Mouse (Mus musculus) midbrain, embryonic 13.5 days (tissue): Measurements from ENCODE around the gene 0610012G03Rik. TPM values are rescaled to one million over a fixed set of nuclear protein-coding genes. Genes with fewer than 3 reads are reported as not detected.
"Not testable (repeated sequence)": the region's sequence is repeated elsewhere in the genome, so short reads cannot be mapped to it uniquely, and the experiment has no call there.

ENCODE experiments used
- ATAC-seq: fragments of 200-750 bp; cut with Nextera tagmentation; 2 replicates; pipeline ENCODE4 v1.8.0; 2017; ENCODE audit warnings: mild to moderate bottlenecking, moderate TSS enrichment, moderate library complexity
- H3K27ac ChIP-seq: fragments of 300-500 bp; sonication (generic); 2 replicates; pipeline ENCODE4 v1.5.1; 2015; ENCODE audit warnings: inconsistent platforms, mild to moderate bottlenecking, moderate library complexity
- H3K27me3 ChIP-seq: fragments of 300-500 bp; sonication (generic); 2 replicates; pipeline ENCODE4 v1.6.1; 2015; ENCODE audit warnings: mild to moderate bottlenecking, inconsistent platforms
- H3K36me3 ChIP-seq: fragments of 300-500 bp; sonication (generic); 2 replicates; pipeline ENCODE4 v1.6.1; 2015; ENCODE audit warnings: mild to moderate bottlenecking, inconsistent platforms
- H3K4me1 ChIP-seq: fragments of 300-500 bp; sonication (generic); replicated peaks from 2 replicates; pipeline ENCODE4 v1.6.1; 2015; ENCODE audit warnings: inconsistent platforms
- H3K4me2 ChIP-seq: fragments of 300-500 bp; sonication (generic); replicated peaks from 2 replicates; pipeline ENCODE4 v1.6.1; 2015; ENCODE audit warnings: moderate library complexity, mild to moderate bottlenecking, inconsistent platforms
- H3K4me3 ChIP-seq: fragments of 300-500 bp; sonication (generic); replicated peaks from 2 replicates; pipeline ENCODE4 v1.5.1; 2015; ENCODE audit warnings: mild to moderate bottlenecking, inconsistent platforms
- H3K9ac ChIP-seq: fragments of 300-500 bp; sonication (generic); replicated peaks from 2 replicates; pipeline ENCODE4 v1.6.1; 2015; ENCODE audit warnings: mild to moderate bottlenecking, inconsistent platforms
- H3K9me3 ChIP-seq: fragments of 300-500 bp; sonication (generic); 2 replicates; pipeline ENCODE4 v1.6.1; 2016; ENCODE audit warnings: mild to moderate bottlenecking, inconsistent platforms
- WGBS: fragments of 180-500 bp; shearing (Covaris S2); methylation state at CpG from one replicate; pipeline ENCODE4 v1.1.7; 2015; 5-methylcytosine and 5-hydroxymethylcytosine counted together
- polyA plus RNA-seq: library from polyadenylated mRNA; unstranded; fragments of >200 nt; fragmentation: Nextera tagmentation; extraction: Ambion mirVana; gene quantifications from 2 replicates; pipeline ENCODE4 v1.2.1, GENCODE M21; 2015

Gene 0610012G03Rik
- 100 and 104 TPM in 2 replicates for polyA plus RNA-seq

GRCm38 (mm10) chr16:31948345-31948774 lies at the start of gene 0610012G03Rik, which contains the start of gene Ncbp2:
TSS of gene 0610012G03Rik (minus strand) at chr16:31948494.
TSS of gene Ncbp2 (plus strand) at chr16:31948513.
- peak within 1 kb of the TSS; percentile 72 for H3K4me3 ChIP-seq
- H3K27ac ChIP-seq: peak within 1 kb of the TSS; percentile 90
- ATAC-seq: peak; percentile 92
- peak within 1 kb of the TSS; percentile 85 for H3K9ac ChIP-seq
- no peaks in the 10 kb centered on the region for H3K9me3 ChIP-seq
- peaks cover 34% of the 10 kb centered on the region for H3K36me3 ChIP-seq
- peaks cover 52% of the 10 kb centered on the region for H3K4me1 ChIP-seq
- under 1% methylated on average over 55 of the region's 55 CpGs for WGBS
- H3K4me2 ChIP-seq: peak within 1 kb of the TSS; percentile 86
- no peaks in the 10 kb centered on the region for H3K27me3 ChIP-seq

DNA sequence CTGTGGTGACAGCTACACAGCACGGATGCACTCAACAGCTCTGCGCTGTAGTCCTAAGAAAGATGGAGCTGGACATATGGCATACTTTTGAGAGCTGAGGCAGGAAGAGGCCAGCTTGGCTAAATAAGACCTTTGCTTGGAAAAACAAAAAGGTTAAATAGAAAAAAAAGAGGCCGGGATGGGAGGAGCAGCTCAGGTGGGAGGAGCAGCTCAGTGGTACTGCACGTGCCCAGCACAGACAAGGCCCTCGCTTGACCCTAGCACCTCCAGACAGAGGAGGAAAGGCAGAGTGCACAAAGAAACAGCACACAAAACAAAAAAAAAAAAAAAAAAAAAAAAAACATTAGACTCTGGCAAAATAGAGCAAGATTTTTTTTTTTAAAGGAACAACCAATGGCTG lies 48.1 kb upstream of the 0610012G03Rik start:
- 87% methylated on average over 5 of the region's 5 CpGs for WGBS
- no peak for ATAC-seq

GRCm38 (mm10) chr16:31993946-31994345 lies 45.7 kb upstream of the 0610012G03Rik start:
- no peak overlapping the region for H3K27ac ChIP-seq
- H3K36me3 ChIP-seq: peaks cover 34% of the 10 kb centered on the region
- no peaks in the 10 kb centered on the region for H3K9me3 ChIP-seq

More for the DNA sequence above, 48.1 kb upstream of the 0610012G03Rik start:
- Histone ChIP-seq H3K4me2 (no peak overlapping the region), H3K4me1 (peaks cover 4% of the 10 kb centered on the region), H3K4me3 (no peak overlapping the region), H3K27me3 (no peaks in the 10 kb centered on the region), H3K9ac (no peak overlapping the region), H3K27ac (no peak overlapping the region), H3K36me3 (peaks cover 22% of the 10 kb centered on the region), H3K9me3 (no peaks in the 10 kb centered on the region)

GRCm38 (mm10) chr16:31993195-31993594 lies 44.9 kb upstream of the 0610012G03Rik start:
- no peaks in the 10 kb centered on the region for H3K4me1 ChIP-seq
- H3K9me3 ChIP-seq: no peaks in the 10 kb centered on the region
- no peak overlapping the region for H3K4me2 ChIP-seq
- no peak overlapping the region for H3K9ac ChIP-seq
- no peaks in the 10 kb centered on the region for H3K27me3 ChIP-seq
- no peak overlapping the region for H3K27ac ChIP-seq
- WGBS: 95% methylated on average over 4 of the region's 4 CpGs
- H3K4me3 ChIP-seq: no peak overlapping the region
- peaks cover 42% of the 10 kb centered on the region for H3K36me3 ChIP-seq
- ATAC-seq: no peak

More at GRCm38 (mm10) chr16:31993946-31994345, 45.7 kb upstream of the 0610012G03Rik start:
- H3K4me1 ChIP-seq: no peaks in the 10 kb centered on the region
- H3K4me2 ChIP-seq: no peak overlapping the region
- ATAC-seq: no peak
- H3K27me3 ChIP-seq: no peaks in the 10 kb centered on the region
- no peak overlapping the region for H3K4me3 ChIP-seq
- H3K9ac ChIP-seq: no peak overlapping the region

DNA sequence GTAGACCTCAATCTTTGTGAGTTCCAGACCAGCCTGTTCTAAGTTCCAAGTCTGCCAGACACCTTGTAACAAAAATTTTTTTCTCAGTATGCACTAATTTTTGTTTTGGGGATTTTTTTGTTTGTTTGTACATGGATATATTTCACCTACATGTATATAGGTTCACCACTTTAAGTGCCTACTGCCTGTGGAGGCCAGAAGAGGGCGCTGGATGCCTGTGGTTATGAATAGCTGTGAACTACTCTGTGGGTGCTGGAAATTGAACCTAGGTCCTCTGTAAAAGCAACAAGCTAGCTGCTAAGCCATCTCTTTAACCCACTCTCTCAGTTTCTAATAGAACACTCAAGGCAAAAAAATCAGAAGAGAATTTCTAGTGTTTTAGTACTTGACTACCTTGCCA lies 43.7 kb upstream of the 0610012G03Rik start:
- Histone ChIP-seq H3K4me1 (no peaks in the 10 kb centered on the region), H3K4me3 (no peak overlapping the region), H3K4me2 (no peak overlapping the region), H3K9ac (no peak overlapping the region), H3K36me3 (peaks cover 50% of the 10 kb centered on the region), H3K27me3 (no peaks in the 10 kb centered on the region), H3K27ac (no peak overlapping the region), H3K9me3 (no peaks in the 10 kb centered on the region)
- ATAC-seq: no peak
- WGBS: 48% methylated on average over 1 of the region's 1 CpGs

GRCm38 (mm10) chr16:31980946-31981345 lies 32.7 kb upstream of the 0610012G03Rik start:
- Histone ChIP-seq H3K9me3 (no peaks in the 10 kb centered on the region), H3K36me3 (peaks cover 45% of the 10 kb centered on the region), H3K4me2 (no peak overlapping the region), H3K4me3 (no peak overlapping the region), H3K4me1 (no peaks in the 10 kb centered on the region), H3K27ac (no peak overlapping the region), H3K9ac (no peak overlapping the region), H3K27me3 (no peaks in the 10 kb centered on the region)
- ATAC-seq: no peak
- WGBS: 79% methylated on average over 5 of the region's 5 CpGs

GRCm38 (mm10) chr16:31979501-31979900 lies 31.2 kb upstream of the 0610012G03Rik start:
- no peaks in the 10 kb centered on the region for H3K4me1 ChIP-seq
- no peaks in the 10 kb centered on the region for H3K27me3 ChIP-seq
- H3K36me3 ChIP-seq: peaks cover 46% of the 10 kb centered on the region
- no peak for ATAC-seq
- 96% methylated on average over 3 of the region's 3 CpGs for WGBS
- H3K27ac ChIP-seq: no peak overlapping the region
- no peak overlapping the region for H3K9ac ChIP-seq
- H3K4me3 ChIP-seq: no peak overlapping the region
- no peaks in the 10 kb centered on the region for H3K9me3 ChIP-seq
- no peak overlapping the region for H3K4me2 ChIP-seq

DNA sequence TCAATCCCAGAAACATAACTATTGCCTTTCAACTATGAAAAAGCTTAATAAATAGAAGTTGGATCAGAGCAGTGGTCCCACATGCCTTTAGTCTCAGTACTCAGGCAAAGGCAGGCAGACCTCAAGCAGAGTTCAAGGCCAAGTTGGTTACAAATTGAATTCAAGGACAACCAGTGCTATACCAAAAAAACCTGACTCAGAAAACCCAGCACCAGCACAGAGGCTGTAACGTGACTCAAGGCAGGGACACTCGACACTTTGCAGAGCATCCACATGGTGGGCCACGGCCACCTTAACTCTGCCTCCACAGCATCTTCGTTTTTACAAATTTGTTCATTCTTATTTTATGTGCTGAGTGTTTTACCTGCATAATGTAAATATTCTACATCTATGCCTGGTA lies 27.0 kb upstream of the 0610012G03Rik start:
- ATAC-seq: no peak
- Histone ChIP-seq H3K4me1 (no peaks in the 10 kb centered on the region), H3K4me2 (no peak overlapping the region), H3K9ac (no peak overlapping the region), H3K9me3 (no peaks in the 10 kb centered on the region), H3K36me3 (peaks cover 69% of the 10 kb centered on the region), H3K27me3 (no peaks in the 10 kb centered on the region), H3K27ac (no peak overlapping the region), H3K4me3 (no peak overlapping the region)
- WGBS: 89% methylated on average over 4 of the region's 4 CpGs

GRCm38 (mm10) chr16:31963224-31963623 lies 14.9 kb upstream of the 0610012G03Rik start:
- Histone ChIP-seq H3K4me2 (no peak overlapping the region), H3K4me1 (no peaks in the 10 kb centered on the region), H3K36me3 (peaks cover 84% of the 10 kb centered on the region), H3K9ac (no peak overlapping the region), H3K4me3 (no peak overlapping the region), H3K27me3 (no peaks in the 10 kb centered on the region), H3K9me3 (no peaks in the 10 kb centered on the region), H3K27ac (no peak overlapping the region)
- 88% methylated on average over 7 of the region's 7 CpGs for WGBS
- no peak for ATAC-seq

- Histone ChIP-seq H3K9ac (peak overlapping the region; percentile 85), H3K27ac (peak overlapping the region; percentile 90), H3K4me2 (peak overlapping the region; percentile 86), H3K9me3 (no peaks in the 10 kb centered on the region), H3K27me3 (no peaks in the 10 kb centered on the region), H3K36me3 (peaks cover 34% of the 10 kb centered on the region), H3K4me1 (peaks cover 52% of the 10 kb centered on the region), H3K4me3 (peak overlapping the region; percentile 72)
- under 1% methylated on average over 38 of the region's 38 CpGs for WGBS
- no peak for ATAC-seq
Measured at GRCm38 (mm10) chr16:31947901-31948316, 385 bp downstream of the 0610012G03Rik start.

DNA sequence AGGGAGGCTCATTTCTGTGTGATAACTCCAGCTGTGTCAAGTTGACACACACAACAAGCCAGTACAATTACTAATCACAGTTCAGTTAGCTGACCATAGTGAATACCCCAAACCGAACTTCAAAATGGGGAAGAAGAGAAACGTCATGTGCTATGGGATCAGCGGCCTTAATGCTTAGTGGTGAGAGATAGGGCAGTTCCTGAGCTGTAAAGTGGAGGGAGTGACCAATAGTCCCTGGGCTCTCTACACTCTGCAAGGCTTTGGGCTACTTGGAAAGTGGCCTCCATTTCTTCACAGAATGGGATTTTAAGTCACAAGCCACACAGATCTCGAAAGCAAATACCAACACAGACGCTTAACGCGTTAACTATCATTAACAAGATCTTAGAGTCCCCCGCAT lies 961 bp downstream of the 0610012G03Rik start:
- no peak for ATAC-seq
- H3K4me2 ChIP-seq: peak overlapping the region; percentile 86
- peak overlapping the region; percentile 90; the same call in 1 of the 2 replicates for H3K27ac ChIP-seq
- H3K9me3 ChIP-seq: no peaks in the 10 kb centered on the region
- H3K36me3 ChIP-seq: peaks cover 34% of the 10 kb centered on the region
- peak overlapping the region; percentile 85 for H3K9ac ChIP-seq
- 37% methylated on average over 8 of the region's 8 CpGs for WGBS
- H3K4me1 ChIP-seq: peaks cover 52% of the 10 kb centered on the region
- H3K4me3 ChIP-seq: peak overlapping the region; percentile 72
- no peaks in the 10 kb centered on the region for H3K27me3 ChIP-seq

- H3K27me3 ChIP-seq, ATAC-seq, H3K27ac ChIP-seq, H3K9me3 ChIP-seq: not testable (repeated sequence)
- 0 out of 2 replicates have a peak overlapping the region, but pooled peaks have one; percentile 5 for H3K9ac ChIP-seq
- 0 out of 2 replicates have a peak overlapping the region, but pooled peaks have one; percentile 72 for H3K4me3 ChIP-seq
- 92% methylated on average over 6 of the region's 6 CpGs for WGBS
- peaks cover 52% of the 10 kb centered on the region for H3K4me1 ChIP-seq
- H3K36me3 ChIP-seq: peaks cover 23% of the 10 kb centered on the region
- peak overlapping the region; percentile 86 for H3K4me2 ChIP-seq
Measured at GRCm38 (mm10) chr16:31945986-31946385, 2.3 kb downstream of the 0610012G03Rik start.

- H3K9me3 ChIP-seq: no peaks in the 10 kb centered on the region
- no peak overlapping the region for H3K9ac ChIP-seq
- no peak for ATAC-seq
- H3K36me3 ChIP-seq: peaks cover 18% of the 10 kb centered on the region
- no peak overlapping the region for H3K4me3 ChIP-seq
- 89% methylated on average over 6 of the region's 6 CpGs for WGBS
- H3K4me2 ChIP-seq: no peak overlapping the region
- peaks cover 52% of the 10 kb centered on the region for H3K4me1 ChIP-seq
- no peaks in the 10 kb centered on the region for H3K27me3 ChIP-seq
- no peak overlapping the region for H3K27ac ChIP-seq
Measured at GRCm38 (mm10) chr16:31945372-31945771, 2.9 kb downstream of the 0610012G03Rik start.
